Mouse (Mus musculus) B cell, adult 62 days (primary cell): ENCODE data around the gene Olfr1217. TPM values are rescaled to one million over a fixed set of nuclear protein-coding genes. Genes with fewer than 3 reads are reported as not detected.

Source experiments
- total RNA-seq: library from RNA; stranded (reverse); gene quantifications from 4 replicates; pipeline ENCODE4 v1.2.4, GENCODE M21; 2023

The Olfr1217 gene
- total RNA-seq, result not detected in 4 replicates

GRCm38 (mm10) chr2:89031965-89032364, at the start of gene Olfr1217:
Gene Olfr1217 (minus strand): TSS chr2:89032065.

GRCm38 (mm10) chr2:89061087-89061486, 29.2 kb upstream of the Olfr1217 start, which contains the start of gene Olfr1218:
Gene Olfr1218 (minus strand): TSS chr2:89061187.

GRCm38 (mm10) chr2:89018240-89018639, 13.6 kb downstream of the Olfr1217 start, which contains the start of gene Olfr1216:
Gene Olfr1216 (minus strand): TSS chr2:89018340.

DNA sequence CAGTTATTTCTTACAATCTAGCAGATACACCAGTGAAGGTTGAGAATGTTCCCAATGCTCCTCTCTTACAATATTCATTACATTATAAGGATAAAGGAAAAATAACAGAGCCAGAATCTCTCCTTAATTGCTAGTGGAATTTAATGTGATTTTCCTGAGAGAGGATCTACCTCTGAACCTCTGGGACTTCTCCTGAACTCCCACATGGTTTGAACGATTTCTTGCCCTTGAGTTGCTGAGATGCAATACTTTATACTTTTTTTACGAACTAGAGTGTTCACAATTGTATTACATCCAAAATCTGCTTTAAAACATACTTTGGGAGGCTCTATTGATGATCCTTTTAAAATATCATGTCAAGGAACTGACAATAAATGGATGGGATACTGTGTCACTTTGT, 25.0 kb downstream of the Olfr1217 start, which contains the start of gene Olfr1215:
TSS of gene Olfr1215 (minus strand) at position 101 of the 400 bp plus-strand sequence.

GRCm38 (mm10) chr2:88992553-88992952, 39.3 kb downstream of the Olfr1217 start, which contains the start of gene Olfr1214:
Gene Olfr1214 (minus strand): TSS chr2:88992653.

GRCm38 (mm10) chr2:88980181-88980580, 51.7 kb downstream of the Olfr1217 start, which contains the start of gene Gm13762:
Gene Gm13762 (minus strand): TSS chr2:88980281.

Other genes starting within 250 kb of the Olfr1217 start
- gene Olfr1201, start 239.0 kb downstream of the Olfr1217 start, total RNA-seq, result not detected in 4 replicates
- not detected in 4 replicates for gene Olfr1202, start 217.6 kb downstream of the Olfr1217 start, total RNA-seq
- not detected in 4 replicates for gene Olfr1205, start 202.3 kb downstream of the Olfr1217 start, total RNA-seq
- not detected in 4 replicates for gene Olfr1204, start 182.8 kb downstream of the Olfr1217 start, total RNA-seq
- gene Olfr1206, start 168.8 kb downstream of the Olfr1217 start, total RNA-seq, result not detected in 4 replicates
- not detected in 4 replicates for gene Olfr1208, start 129.8 kb downstream of the Olfr1217 start, total RNA-seq
- not detected in 4 replicates for gene Olfr1209, start 116.9 kb downstream of the Olfr1217 start, total RNA-seq
- not detected in 4 replicates for gene Olfr1211, start 94.0 kb downstream of the Olfr1217 start, total RNA-seq
- gene Olfr1212, start 78.1 kb downstream of the Olfr1217 start, total RNA-seq, result not detected in 4 replicates
- not detected in 4 replicates for gene Gm13762, start 51.8 kb downstream of the Olfr1217 start, total RNA-seq
- gene Olfr1214, start 39.4 kb downstream of the Olfr1217 start, total RNA-seq, result not detected in 4 replicates
- gene Olfr1215, start 25.1 kb downstream of the Olfr1217 start, total RNA-seq, result not detected in 4 replicates
- not detected in 4 replicates for gene Olfr1216, start 13.7 kb downstream of the Olfr1217 start, total RNA-seq
- not detected in 4 replicates for gene Olfr1218, start 29.1 kb upstream of the Olfr1217 start, total RNA-seq
- not detected in 4 replicates for gene Olfr1219, start 51.4 kb upstream of the Olfr1217 start, total RNA-seq
- gene Olfr1220, start 74.8 kb upstream of the Olfr1217 start, total RNA-seq, result not detected in 4 replicates
- gene Olfr1221, start 85.2 kb upstream of the Olfr1217 start, total RNA-seq, result not detected in 4 replicates
- not detected in 4 replicates for gene Olfr1222, start 101.0 kb upstream of the Olfr1217 start, total RNA-seq
- gene Olfr1223, start 119.5 kb upstream of the Olfr1217 start, total RNA-seq, result not detected in 4 replicates
- gene Olfr1224-ps1, start 132.0 kb upstream of the Olfr1217 start, total RNA-seq, result not detected in 4 replicates
- gene Olfr1225, start 142.6 kb upstream of the Olfr1217 start, total RNA-seq, result not detected in 4 replicates
- not detected in 4 replicates for gene Olfr1226, start 168.0 kb upstream of the Olfr1217 start, total RNA-seq
- not detected in 4 replicates for gene Olfr1228, start 222.0 kb upstream of the Olfr1217 start, total RNA-seq